Mouse (Mus musculus) thymus, postnatal 25 days (tissue): ENCODE measurements at regions not wholly inside any gene's neighbourhood (a gene's known extent, or its start where the extent isn't known, plus 50 kb on each side); places are given as distances from the start of the nearest gene placed in this dataset.

Source experiments
- DNase-seq: peaks from one replicate; pipeline ENCODE4 v3.0.0; 2022

GRCm38 (mm10) chr5:111789904-111790303, 56.2 kb downstream of the Gm26897 start:
- DNase-seq = no peak

DNA sequence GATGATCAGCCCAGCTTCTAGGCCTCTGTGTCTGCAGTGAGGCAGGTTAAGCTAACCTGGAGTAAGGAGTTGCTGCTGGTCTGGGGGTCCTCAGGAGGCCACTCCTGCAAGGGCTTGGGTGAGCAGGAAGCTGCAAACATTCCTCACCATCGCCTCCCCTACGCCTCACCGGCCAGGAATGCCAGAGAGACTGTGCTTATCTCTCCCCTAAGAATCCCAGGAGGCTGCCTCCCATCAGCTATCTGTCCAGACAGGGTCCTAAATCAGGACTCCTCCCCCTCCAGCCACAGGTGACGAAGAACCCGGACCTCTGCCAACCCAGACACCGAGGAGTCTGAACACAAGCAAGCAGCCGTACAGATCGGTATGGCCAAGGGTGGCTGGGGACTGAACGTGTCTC, 56.8 kb downstream of the Gm26897 start:
- no peak for DNase-seq

- DNase-seq = no peak
Observed at GRCm38 (mm10) chr5:111791089-111791561, 57.4 kb downstream of the Gm26897 start.

GRCm38 (mm10) chr5:111792746-111793145, 59.0 kb downstream of the Gm26897 start:
- no peak for DNase-seq

- DNase-seq = no peak
Observed at GRCm38 (mm10) chr5:111793178-111793577, 59.5 kb downstream of the Gm26897 start.

DNA sequence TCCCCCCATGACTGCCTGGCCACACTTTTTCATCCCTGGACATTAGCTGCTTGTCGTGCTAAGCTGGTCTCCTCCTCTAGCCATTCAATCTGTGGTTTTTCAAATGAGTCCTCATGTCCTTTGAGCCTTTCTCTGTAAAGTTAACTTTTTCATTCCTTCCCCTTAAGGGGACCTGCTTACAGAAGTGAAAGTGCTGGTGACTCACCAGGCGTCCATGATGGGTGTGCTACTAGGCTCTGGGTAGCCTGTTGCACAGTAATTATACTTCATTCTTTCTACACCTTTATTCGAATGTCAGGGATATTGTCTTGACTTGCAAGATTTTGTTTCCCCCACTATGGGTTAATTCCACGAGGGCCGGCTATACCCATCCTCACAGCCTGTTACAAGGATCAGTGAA, 63.2 kb downstream of the Gm26897 start:
- DNase-seq = no peak

DNA sequence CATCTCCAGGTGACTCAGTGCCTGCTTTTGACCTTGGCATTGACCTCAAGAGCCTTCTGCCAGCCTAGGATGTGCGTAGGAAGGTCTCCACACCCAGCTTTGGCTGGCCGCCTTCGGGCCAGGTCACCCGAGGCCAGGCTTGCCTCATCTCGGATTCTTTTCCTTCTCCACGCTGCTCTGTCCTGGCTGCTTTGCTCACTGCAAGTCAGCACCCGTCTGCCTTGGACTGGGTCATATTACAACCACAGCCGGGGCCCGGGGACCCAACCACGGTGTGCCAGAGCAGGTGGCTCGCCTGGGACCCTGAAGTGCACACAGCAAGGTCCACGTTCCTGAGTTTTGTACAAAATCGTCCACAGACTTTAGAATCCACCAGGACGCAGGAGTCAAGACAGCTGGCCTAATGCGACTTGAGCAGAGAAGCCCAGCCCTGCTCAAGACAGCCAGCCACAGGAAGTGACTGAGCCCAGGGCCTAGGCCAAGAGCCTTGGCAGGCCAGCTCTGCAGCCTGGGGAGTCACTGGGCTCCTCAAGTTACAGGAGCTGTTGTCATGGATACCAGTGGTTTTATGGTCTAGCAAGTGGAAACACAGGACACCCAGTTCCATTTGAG, 66.1 kb downstream of the Gm26897 start:
- no peak for DNase-seq

DNA sequence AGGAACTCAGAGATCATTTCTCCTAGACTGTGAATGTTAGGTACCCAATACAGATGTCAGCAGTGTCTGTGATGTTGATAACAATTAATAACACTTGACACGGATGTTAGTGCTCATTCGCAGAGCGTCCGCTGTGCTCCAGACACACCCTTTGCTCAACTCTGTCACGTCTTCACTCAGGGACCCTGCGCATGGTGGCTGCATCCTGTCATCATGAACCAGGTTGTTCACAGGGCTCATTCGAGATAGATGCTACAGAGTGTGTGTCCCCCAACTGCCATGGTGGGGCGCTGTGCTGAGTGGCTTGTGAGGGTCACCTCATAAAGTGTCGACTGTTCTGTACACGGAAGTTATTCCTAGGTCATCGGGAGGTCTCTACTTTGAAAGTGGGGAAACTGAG, 66.8 kb downstream of the Gm26897 start:
- no peak for DNase-seq

DNA sequence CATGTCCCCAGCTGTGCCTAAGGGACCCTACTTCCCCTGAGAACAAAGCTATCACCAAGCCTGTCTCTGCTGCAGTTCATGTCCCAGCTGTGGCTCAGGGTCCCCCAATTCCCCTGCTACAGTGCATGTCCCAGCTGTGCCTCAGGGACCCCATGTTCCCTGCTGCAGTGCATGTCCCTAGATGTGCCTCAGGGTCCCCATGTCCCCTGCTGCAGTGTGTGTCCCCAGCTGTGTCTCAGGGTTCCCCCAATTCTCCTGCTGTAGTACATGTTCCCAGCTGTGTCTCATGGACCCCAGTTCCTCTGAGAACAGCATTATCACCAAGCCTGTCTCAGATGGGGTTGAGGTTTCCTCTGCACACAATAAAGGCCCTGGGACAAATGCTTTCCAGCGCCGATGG, 67.3 kb downstream of the Gm26897 start:
- DNase-seq = no peak

DNA sequence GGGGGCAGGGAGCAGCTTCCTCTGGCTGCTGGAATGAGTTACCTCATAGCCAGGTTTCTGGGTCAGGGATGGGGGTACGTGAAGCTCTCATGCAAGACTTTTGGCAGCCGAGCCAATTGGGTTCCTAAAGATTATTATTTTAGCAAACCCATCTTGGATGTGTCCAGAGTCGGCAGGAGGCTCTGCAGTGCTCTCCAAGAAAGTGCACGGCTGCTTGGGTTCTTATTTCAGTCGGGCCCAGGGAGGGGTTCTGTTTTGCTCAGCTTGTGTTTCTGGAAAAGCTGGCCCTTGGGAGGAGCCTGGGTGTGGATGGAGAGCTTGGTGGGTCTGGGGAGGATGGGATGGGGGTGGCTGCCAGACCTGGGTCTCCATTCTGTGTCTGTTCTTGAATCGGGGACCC, 70.8 kb downstream of the Gm26897 start:
- DNase-seq = no peak

DNA sequence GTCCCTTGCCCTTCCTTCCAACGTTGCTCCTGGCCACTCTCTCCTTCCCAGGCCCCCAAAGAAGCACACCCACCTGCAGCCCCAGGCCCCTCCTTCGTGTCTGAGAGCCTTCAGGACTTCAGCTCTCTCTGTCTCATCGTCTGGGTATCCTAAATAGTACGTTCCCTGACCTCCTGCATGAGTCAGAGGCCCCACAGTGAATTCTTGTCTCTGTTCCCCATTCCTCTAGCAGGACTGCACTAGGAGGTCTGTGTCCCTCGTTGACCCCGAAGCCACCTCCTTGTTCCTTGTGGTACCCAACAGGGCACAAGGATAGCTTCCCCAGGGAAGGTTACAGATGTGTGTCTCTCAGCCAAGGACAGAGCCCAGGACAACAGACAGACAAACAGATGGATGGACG, 71.4 kb downstream of the Gm26897 start:
- DNase-seq = no peak

GRCm38 (mm10) chr5:111805761-111806191, 72.1 kb downstream of the Gm26897 start:
- DNase-seq = no peak

GRCm38 (mm10) chr5:111810079-111810808, 76.5 kb downstream of the Gm26897 start:
- peak; percentile 9 for DNase-seq

- no peak for DNase-seq
Observed at GRCm38 (mm10) chr5:111812581-111812980, 78.9 kb downstream of the Gm26897 start.

DNA sequence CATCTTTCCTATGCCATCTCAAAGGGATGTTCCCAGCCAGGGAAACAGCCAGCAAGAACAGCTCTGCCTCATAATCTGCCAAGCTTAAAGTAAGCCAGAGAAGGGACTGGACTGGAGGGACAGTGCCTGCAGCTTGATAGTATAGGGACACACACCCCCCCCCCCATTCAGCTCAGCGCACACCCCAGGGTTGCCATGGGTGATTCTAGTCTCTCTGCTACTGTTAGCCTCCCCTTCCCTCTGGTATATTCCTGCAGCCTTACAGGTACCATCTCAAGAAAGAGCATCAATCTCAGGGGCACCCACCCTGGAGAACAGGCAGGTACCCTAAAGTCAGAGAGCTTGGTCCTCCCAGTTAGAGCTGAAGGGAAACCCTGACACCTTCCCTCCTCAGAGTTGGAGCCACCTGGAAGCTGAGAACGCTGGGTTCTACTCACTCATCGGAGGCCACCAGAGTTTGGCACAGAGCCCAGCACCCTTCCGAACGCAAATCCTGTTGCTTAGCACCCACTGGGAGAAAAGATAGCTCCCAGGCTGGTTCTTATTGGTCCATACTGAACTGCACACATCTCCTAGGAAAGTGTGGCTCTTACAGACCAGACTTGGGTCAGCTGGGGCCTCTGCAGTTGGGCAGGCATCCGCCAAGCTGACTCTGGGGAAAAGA, 79.5 kb downstream of the Gm26897 start:
- DNase-seq = no peak

GRCm38 (mm10) chr5:111814893-111815760, 81.4 kb downstream of the Gm26897 start:
- peak; percentile 52 for DNase-seq

GRCm38 (mm10) chr5:111820963-111821362, 87.2 kb downstream of the Gm26897 start:
- no peak for DNase-seq

GRCm38 (mm10) chr5:111822882-111823281, 89.2 kb downstream of the Gm26897 start:
- no peak for DNase-seq

GRCm38 (mm10) chr5:111823420-111823819, 89.7 kb downstream of the Gm26897 start:
- no peak for DNase-seq

DNA sequence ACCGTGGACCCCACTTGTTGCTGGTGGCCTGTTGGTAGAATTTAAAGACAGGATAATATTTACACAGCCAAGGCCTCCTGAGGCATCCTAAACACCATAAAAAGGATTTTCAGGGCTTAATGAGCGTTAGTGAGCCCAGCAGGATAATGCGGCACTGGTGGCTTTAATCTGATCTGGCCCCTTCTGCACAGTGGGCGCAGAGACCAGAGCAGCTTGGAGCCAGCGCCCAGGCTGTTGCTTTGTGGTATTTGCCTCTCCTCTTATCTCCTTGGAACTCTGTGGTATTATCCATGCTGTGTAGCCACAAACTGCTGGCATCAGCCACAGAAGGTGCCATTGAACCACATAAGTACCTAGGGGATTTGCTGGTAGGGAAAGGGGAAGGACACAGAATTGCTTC, 90.1 kb downstream of the Gm26897 start:
- no peak for DNase-seq

GRCm38 (mm10) chr5:111824600-111825130, 90.9 kb downstream of the Gm26897 start:
- no peak for DNase-seq

DNA sequence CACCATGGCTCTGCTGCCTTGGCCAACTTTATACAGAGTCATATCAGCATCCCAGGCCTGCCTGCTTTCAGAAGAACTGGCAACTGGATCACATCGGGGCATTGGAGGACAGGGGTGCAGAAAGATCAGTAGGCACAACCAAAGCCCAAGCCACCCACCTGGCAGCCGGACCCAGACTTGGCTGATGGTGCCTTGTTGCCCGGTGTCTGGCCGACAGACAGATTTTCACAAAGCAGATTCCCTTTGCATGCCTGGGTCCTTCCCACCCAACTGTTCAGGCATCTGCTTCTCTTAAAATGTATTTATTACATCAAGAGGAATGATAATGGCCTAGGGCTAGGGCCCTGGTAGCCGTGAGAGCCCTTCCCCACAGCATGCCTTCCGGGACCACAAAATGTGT, 96.2 kb downstream of the Gm26897 start:
- no peak for DNase-seq
